Mouse (Mus musculus) skeletal muscle tissue, adult 2 months (tissue): ENCODE measurements around the gene 1190002N15Rik.

Experiments
- DNase-seq: peaks from one replicate; pipeline ENCODE4 v3.0.0-alpha.2; 2012; ENCODE audit warnings: low read depth, low spot score

1190002N15Rik gene

DNA sequence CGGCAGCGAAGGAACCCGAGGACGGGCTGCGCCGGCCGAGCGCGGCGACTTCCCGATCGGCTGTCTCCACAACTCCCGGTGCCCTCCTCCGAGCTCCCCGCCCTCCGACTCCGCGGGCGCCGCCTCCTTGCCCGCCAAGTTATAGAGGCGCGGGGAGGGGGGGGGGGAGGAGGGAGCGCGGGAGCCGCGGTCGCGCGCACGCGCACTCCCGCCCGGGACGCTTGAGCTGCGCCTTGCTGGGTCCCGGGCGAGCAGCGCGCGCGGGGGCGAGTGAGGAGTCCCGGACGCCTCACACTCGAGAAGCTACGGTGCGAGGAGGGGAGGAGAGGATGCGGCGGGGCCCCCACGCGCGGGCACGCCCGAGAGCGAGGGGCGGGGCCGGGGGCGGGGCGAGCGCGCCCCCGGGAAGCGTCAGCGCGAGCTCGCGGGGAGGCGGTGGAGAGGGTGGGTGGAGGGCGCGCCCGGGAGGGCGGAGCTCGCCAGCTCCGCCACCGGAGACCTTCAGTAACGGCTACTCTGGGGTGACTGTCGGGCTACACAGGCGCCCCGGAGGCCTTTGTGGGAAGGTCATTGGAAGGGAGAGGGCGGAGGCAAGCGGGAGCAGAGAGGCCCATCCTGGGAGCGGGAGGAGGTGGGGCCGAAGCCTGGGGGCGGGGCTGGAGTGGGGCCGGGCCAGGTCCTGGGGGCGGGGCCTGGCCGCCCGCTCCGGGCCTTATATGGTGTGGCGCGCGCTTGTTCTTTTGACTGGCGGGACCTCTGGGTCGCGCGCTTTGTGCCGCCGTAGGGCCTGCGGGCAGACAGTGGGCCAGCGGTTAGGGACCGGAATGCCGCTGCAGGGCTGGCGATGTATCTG is at the start of gene 1190002N15Rik:
Gene 1190002N15Rik (minus strand): TSS at position 112 of the 853 bp plus-strand sequence.
- peak; percentile 90 for DNase-seq

DNA sequence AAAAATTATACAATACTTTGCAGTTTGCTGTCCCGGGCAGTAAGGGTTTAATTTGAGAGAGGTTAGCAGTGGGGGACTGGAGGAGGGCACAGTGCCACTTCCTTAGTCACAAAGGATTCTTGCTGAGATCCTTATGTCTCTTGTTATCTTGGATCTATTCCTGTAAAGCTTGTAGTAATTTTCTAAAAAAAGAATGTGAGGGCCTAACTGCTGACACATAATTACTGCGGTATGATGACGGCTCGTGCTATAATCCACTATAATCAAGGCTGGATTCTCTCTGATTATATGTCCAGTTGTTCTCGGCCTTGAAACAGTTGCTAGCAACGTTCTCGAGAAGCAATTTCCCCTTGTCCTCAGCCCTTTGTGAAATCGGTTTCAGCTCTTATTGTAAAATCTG is 44.4 kb upstream of the 1190002N15Rik start:
- no peak for DNase-seq

DNA sequence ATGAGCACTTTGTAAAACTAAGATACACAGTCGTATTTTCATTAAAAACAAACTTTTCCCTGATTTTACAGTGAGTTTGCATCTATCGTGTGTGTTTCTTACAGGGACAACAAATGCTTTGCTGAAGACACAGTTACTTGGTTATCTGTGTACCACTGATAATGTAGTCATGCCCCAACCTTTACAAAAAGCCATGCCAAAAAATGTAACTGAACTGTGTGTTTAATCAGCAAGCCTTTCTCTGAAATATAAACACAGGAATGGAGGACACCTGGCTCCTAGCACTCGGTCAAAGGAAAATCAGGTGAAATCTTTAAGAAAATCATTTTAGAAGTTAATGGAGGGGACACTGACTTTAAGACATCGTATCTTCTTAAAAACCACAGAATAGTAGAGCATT is 43.8 kb upstream of the 1190002N15Rik start:
- DNase-seq, result no peak

DNA sequence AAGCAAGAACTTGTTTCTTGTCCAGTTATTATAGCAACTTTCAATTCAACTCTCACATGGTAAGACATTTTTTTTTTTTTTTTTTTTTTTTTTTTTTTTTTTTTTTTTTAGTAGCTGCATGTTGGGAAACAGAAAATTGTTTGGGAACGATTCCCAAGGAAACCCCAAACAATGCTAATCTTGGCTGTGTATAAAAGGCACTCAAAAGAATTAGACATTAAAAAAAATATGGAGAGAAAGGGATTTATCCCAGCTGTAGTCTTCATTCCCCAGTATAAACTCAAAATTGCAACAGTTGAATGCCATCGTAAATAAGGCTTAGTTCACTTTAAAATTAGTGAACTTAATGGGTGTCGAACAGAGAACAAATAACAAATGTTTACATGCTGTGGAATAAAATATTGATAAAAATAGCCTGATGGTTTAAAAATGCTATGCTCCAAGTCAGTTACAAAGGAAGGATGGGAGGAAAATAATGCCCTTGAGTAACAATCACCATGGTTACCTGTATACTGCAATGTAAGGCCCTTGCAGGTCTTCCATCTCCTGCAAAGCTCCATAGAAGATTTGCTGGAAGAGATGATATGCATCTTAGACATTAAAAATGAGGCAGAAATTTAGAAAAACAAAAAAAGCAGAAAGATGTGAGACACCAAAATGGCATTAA is 42.3 kb upstream of the 1190002N15Rik start:
- DNase-seq, result no peak

DNA sequence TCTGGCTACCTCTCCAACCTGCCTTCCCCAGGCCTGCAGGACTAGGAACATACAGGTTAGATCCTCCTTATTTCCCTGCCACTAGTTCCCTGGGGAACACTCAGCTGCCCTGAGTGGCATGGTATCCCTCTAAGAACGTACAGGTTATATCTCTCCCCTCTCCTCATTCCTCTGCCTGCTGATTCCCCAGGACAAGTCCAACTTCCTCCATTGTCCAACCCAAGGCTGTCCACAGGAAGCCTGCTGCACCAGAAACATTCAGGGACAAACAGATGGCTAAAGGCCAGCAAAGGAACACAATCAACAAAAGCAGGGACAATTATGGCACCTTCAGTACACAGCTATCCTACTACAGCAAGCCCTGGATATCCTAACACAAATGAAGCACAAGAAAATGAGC is 33.9 kb upstream of the 1190002N15Rik start:
- peak; percentile 5 for DNase-seq

DNA sequence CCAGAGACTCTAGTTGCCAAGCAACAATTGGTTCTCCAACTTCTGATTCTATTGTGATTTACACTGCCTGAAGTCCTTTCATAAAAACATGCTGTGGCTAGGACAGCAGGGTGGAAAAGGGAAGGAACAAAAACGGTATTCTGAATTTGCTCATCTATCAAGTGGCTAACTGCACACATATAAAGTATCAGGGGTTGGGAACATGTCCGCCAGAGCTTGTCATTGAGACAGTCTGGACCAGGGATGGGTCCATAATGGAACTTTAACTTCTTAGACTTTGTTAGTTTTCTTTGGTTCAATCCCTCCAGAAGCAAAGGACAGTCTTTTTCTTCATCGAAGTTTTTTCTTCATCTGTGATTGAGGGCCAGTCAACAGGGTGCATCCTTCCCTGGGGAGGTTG is 30.5 kb upstream of the 1190002N15Rik start:
- no peak for DNase-seq

DNA sequence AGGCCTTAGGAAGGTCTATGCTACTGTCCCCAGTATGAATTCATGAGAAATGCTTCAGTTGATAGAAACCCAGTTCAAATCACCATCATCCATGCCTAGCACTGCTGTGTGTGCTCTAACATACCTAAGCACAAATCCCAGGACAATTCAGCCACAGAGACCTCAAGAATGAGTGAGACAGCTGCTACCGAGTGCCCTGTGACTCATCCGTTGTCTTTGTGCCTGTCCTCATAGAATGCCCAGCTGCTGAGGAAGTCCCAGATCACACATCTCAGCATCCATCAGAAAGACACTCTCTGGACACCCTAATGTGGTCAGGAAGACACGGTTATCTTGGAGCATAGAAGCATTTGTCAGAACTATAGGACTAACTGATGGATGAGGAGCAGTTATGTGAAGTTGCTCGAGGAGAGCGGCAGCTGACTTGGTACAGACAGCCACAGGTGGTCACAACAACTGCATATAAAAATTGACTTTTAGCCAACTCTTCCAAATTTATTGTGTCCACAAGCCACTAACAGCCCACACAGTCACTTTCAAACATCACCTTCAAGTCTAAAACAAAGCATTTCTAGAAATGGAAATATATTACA is 29.9 kb upstream of the 1190002N15Rik start:
- no peak for DNase-seq

DNA sequence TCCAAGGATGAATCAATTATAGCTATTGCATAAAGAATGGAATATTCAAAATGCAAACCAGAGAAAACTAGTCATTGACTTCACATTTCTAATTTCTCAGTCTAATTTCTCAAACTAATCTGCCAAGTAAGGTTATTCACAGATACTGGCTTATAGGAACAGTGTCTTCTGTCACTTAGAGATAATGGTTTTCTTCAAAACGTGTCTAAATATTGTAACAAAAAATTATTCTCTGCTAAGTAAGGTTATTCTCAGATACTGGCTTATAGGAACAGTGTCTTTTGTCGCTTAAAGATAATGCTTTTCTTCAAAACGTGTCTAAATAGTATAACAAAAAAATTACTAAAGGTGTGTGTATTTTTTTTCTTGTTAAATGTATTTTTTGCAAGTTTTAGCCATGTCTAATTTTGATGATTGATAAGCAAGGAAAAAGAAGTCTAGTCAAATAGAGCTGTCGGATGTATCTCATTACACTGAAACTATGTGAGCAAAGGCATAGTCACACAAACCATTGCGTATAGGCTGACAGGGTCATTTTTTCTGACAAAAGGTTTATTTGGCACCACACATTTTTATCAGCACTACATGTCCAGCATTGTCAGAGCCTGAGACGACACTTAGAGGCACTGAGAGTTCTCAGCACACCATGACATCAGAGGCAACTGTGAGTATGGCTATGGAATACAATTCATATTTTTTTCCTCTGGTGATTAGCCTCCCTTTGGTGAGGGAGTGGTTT is 19.1 kb upstream of the 1190002N15Rik start:
- no peak for DNase-seq

DNA sequence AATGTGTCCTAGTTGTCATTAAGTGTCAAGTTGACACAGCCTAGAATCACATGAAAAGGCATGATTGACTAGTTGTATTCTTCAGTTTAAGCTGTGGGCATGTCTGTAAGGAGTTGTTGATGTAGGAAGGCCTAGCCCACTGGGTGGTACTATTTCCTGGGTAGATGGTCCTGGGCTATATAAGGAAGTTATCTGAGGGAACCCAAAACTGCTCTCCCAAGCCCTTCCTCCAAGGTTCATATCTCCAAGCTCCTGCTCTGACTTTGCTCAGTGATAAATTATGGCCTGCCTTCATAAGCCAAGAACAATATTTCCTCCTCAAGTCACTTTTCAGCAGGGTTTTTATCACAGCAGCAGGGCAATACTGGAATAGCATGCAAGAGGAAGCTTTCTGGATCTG is 18.4 kb upstream of the 1190002N15Rik start:
- DNase-seq, result no peak

DNA sequence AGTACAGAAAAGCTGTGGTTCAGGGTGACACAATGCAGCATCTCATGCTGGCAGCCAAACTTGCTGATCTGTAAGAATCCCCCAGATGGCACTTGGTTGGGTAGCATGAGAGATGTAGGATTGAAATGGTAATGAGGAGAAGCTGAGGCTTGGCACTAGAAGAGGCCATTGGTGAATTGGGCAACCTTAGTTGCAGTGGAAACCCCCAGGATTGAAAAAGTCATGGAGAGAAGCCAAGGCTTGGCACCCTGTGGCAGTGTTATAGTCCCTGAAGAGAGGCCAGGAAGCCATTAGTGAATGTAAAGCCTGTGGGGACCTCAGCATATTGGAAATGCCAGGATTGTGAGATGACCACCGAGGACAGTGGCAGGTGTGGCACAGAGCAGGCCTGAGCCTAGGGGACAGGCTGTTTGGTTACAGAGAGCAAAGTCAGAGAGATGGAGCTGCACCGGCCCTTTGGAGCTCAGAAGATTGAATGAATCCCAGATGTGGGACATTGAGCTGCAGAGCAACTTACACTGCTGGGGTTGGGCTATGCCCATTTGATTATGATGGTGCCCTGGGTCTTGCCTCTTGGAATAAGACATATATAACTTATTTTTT is 12.7 kb upstream of the 1190002N15Rik start:
- DNase-seq, result no peak

DNA sequence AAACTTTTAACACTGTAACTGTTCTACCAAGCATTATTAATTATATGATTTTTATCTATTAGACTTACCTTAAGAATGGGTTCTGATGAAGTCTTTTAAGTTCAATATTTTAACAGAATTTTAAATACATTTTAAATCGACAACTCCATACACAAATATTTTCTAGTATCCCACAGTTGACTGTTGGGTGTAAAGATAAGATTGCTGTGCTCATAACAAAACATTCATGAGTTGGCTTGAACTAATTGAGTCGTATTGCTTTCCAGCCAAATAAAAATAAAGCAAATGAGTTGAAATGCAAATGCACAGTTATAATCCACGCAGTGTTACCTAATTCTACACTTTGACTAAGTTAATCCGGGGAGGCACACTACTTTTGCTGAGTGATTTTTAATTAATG is 6.0 kb upstream of the 1190002N15Rik start:
- no peak for DNase-seq

DNA sequence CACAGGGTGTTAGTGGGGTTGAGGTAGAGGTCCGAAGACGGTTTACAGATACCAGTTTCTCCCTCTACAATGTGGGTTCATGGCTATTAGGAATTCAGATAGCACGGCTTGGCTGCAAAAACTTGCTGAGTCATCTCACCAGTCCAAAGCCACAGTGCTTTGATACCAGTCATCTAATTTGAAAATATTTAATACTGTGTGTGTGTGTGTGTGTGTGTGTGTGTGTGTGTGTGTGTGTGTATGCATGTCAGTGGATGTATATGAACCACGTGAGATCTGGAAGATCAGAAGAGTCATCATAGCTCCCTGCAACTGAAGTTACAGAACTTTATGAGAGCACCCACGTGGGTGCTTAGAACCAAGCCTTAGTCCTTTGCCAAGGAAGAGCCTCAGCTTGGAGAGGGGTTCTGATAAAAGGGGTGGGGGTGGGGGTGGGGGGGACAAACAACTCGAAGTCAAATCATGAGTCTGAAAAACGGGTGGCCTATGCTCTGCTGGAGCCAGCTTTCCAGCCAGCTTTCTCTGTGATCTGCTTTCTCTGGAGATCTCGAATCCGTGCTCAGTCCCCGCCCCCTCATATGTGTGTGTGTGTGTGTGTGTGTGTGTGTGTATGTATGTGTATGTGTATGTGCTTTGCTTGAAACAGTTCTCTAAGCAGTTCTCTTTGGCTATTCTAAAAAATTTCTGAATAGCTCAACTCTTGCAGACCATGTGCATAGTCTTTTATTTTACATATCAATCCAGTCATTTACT is 2.6 kb upstream of the 1190002N15Rik start:
- DNase-seq, result no peak

DNA sequence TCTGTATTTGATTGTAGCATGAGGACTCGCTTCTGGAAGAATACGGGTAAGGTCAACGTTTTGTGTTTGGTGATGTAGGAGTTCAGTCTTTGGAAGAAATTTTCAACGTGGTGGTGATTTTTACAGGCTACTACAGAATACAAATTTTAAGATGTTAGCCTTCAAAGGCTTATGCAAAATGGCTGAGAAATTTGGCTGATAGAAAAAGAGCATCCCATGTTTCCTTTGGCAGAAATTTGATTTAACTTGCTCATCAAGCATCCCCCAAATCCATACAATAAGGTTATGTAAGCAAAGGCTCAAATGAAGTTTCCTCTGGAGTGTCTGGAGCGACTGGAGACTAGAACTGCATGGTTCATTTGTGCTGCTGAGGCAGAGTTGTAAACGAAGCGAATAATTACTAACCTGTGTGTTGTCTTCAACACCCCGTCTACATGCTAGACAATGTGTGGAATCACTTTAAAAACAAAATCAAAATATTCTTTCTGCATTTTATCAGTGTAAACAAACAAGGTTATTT is 1.5 kb upstream of the 1190002N15Rik start:
- no peak for DNase-seq

DNA sequence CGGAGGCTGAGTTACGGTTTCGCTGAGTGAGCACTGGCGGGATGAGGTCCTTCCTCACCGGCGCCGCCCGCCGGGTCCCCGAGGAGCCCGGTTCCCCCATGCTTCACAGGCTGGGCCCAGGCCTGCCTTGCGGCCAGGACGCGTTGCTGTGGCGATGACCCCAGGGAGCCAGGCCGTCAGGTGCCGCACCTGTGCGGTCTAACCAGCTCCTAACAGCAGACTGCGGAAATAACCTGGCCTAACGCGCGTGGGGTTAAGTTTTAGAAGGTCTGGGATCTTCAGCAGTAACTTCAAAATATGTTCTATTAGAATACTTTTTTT is 902 bp upstream of the 1190002N15Rik start:
- no peak for DNase-seq

DNA sequence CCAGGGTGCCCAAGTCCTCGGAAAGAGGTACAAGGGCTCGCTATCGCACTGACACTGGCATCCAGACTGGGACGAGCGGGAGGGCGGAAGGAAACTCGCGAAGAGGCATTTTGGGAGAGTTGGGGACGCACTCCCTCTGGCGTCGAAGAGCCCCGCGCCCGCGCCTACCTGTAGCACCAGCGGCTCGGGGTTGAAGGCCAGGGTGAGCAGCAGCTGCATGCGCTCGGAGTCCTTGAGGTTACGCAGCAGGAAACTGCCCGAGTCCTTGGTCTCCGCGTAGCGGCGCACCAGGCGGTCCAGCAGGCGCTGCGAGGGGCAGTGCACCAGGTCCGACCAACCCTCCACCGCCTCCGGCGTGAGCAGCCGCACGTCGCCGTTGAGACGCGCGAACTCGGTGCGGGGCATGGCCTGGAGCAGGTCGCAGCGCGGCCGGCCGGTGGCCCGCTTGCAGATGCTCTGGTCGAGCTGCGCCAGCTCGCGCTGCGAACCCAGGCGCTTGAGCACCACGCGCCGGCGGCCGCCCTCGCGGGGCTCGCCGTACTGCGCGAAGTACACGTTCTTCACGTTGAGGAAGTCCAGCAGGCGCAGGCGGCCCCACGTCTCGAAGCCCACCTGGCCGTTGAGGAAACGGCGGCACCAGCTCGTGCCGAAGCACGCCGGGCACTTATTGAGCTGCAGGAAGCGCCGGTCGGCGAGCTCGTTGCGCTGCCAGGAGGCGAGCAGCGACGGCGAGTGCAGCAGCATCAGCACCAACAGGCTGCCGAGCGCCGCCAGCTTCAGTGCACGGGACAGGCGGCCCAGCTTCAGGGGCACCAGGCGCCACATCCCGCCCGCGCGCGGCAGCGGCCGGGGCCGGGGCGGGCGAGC is 597 bp downstream of the 1190002N15Rik start:
- peak; percentile 37 for DNase-seq

DNA sequence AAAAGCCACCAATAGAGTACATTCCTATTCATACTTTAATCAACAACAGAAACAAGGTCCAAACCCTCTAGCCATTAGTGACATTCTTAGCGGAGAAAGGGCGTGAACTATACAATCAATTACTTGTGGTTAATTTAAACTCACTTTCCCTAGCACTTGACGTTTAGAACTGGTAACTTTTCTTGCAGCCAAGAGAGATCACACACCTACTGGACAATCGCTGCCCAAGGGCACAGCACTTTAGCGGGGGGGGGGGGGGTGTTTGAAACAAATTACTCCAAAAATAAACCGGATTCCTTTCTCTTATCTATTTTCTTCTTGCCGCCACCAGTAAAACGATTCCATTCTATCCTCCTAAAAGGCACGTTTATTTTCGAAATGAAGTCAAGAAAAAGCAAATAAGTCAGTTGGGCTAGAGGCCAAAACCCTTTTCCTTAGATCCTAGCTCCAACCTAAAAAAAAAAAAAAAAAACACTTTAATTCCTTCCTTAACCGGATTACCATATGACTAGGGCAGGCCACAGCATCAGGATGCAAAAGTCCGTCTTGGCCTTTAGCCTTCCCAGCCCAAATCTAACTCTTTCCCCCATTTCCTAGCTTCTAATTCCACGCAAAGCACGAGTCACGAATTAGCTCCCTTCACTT is 1.5 kb downstream of the 1190002N15Rik start:
- no peak for DNase-seq

DNA sequence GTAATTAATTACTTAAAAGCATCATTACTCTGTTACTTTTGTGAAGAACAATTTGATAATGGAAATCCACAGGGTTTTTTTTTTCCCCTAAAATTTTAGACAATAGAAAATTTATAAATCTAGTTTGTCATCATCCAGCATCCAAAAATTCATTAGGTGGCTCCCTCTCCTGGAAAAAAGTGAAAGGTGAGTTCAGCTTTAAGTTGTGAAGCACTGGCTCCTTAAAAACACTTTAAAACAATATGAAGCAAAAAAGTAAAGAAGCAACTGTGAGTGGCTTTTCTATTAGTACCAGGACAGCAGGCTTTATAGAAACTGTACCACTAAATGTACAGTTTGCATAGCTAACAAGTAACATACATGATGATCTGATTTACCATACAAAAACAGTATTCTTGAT is 3.1 kb downstream of the 1190002N15Rik start:
- no peak for DNase-seq

DNA sequence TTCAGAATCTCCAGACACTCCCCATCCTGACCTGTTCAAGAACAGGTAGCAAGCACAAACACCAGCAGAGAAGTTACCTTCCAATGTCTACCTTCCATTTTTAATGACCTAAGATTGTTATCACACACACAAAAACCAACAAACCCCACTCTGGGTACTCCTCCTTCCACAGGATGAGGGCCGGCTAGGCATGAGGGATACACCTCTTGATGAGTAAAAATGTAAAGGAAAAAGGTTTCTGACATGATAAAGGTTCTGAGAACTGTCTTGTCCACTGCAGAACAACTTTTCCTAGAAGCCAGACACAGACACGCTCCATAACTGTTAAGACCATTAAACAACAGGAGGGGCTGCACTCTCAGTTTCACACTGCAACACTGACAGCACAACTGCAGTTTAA is 3.7 kb downstream of the 1190002N15Rik start:
- no peak for DNase-seq

DNA sequence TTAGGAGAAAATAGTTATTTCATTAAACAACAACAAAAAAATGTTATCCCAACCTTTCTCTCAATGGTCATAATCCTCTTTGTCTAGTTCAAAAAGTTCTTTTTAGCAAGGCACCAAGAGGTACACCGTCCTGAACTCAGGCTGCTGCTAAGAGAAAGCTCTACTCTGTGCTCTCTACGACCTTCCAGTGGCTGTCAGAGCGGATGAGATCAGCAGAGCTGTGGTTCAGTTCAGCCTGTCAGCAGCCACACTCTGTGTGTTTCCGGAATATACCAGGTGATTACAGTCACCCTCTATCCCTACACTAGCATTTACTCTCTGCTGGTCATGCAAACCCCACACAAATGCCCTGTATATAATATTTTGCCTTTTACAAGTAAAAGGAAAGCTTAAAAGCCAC is 4.2 kb downstream of the 1190002N15Rik start:
- no peak for DNase-seq
